Comparison of ENCODE assay signal across 8 mouse cellular contexts in the genomic region with DNA sequence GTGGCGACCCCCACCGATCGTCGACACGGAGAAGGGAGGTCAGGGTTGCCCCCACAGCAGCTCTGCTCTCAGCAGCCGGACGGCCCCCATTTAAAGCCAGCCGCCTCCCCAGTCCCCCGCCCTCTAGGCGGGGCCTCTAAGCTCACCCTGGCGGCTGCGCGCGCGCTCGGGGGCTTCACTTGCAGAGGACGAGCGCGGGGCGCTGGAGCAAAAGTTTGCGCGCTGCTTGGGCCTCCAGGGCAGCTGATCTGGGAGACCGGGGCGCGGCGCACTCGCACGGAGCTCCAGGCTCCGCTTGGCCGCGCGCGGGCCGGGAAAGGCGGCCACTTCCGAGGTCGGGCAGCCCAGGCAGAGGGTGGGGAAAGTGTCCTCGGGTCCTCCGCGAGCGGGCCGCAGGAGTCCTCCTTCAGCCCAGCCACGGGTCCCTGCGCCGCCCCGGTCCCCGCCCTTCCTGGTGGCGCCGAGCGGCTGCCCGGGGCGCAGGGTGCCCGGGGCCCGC. TPM values are rescaled to one million over a fixed set of nuclear protein-coding genes. Genes with fewer than 3 reads are reported as not detected.
A peak's percentile ranks its signal among the peaks of the same experiment; 100 is the strongest.
DNase-seq lines count a peak whose midpoint lies in the region; ATAC-seq and TF ChIP-seq lines count a peak whose summit lies in the region.

Gene Prima1 (minus strand): TSS at position 68 of the 499 bp plus-strand sequence.

- H3K27me3 ChIP-seq in hindbrain, postnatal 0 days (ENCODE audit: insufficient read depth, low read length), result no peaks in the 10 kb centered on the region; the same call in 1 of the 2 replicates

- peak; percentile 92 for DNase-seq in ZHBTc4 (ENCODE audit: low read depth, low spot score)
- peak; percentile 74 for DNase-seq in gastrocnemius, postnatal 10 days
- peak; percentile 81 for DNase-seq in hindbrain, postnatal 0 days (ENCODE audit: low spot score)
- DNase-seq in left cerebral cortex, adult 9 months (ENCODE audit: low spot score in 2 of 2), result peak; percentile 35 to 49
- peak; percentile 40 for DNase-seq in lung, postnatal 36 days
- peak; percentile 62 for DNase-seq in right cerebral cortex, postnatal 25 days

- peak; percentile 75 for ATAC-seq in hindbrain, postnatal 0 days
- no peak for ATAC-seq in monocyte, adult 5-6 weeks (replicated peaks; ENCODE audit: insufficient number of reproducible peaks, low FRiP score, low TSS enrichment, poor library complexity, severe bottlenecking)

- no peaks in the 10 kb centered on the region for H3K9me3 ChIP-seq in hindbrain, postnatal 0 days (ENCODE audit: low read length)

- H3K4me2 ChIP-seq in hindbrain, postnatal 0 days (ENCODE audit: low read depth, low read length), result peak within 1 kb of the TSS; percentile 95

- no peak for TF ChIP-seq CTCF in cortical plate, adult 2 months (IDR thresholded peaks at IDR 0.05; ENCODE audit: extremely low read depth, insufficient read depth, low read length)
- no peak for TF ChIP-seq CTCF in hindbrain, postnatal 0 days (IDR thresholded peaks at IDR 0.05; ENCODE audit: low read depth)

- 0 out of 2 replicates have a peak, but pooled peaks have one; percentile 3 for TF ChIP-seq POLR2A in cortical plate, adult 2 months (IDR thresholded peaks at IDR 0.05; ENCODE audit: extremely low read depth, insufficient read depth, low read length)

- peak within 1 kb of the TSS; percentile 37 for H3K4me3 ChIP-seq in cortical plate, adult 2 months (ENCODE audit: insufficient read depth, low read length)
- peak within 1 kb of the TSS; percentile 57 for H3K4me3 ChIP-seq in hindbrain, postnatal 0 days (ENCODE audit: low read length)

- 1% methylated on average over 50 of the region's 54 CpGs for WGBS in hindbrain, postnatal 0 days

- H3K36me3 ChIP-seq in hindbrain, postnatal 0 days (ENCODE audit: insufficient read depth, low read length), result no peaks in the 10 kb centered on the region

- H3K27ac ChIP-seq in cortical plate, adult 2 months (ENCODE audit: insufficient read depth, low read length), result peak within 1 kb of the TSS; percentile 83; the same call in 1 of the 2 replicates
- H3K27ac ChIP-seq in hindbrain, postnatal 0 days, result peak within 1 kb of the TSS; percentile 62; the same call in 1 of the 2 replicates

- no peaks in the 10 kb centered on the region for H3K4me1 ChIP-seq in cortical plate, adult 2 months (ENCODE audit: control insufficient read depth, insufficient read depth, low read length)
- H3K4me1 ChIP-seq in hindbrain, postnatal 0 days (ENCODE audit: insufficient read depth, low read length), result no peaks in the 10 kb centered on the region

- peak within 1 kb of the TSS; percentile 63 for H3K9ac ChIP-seq in hindbrain, postnatal 0 days (replicated peaks; ENCODE audit: low read length)

RNA-seq across cellular contexts. Expression of gene Prima1, which starts in this region (rescaled TPM):
- 4.9 and 8.2 TPM in 2 replicates for polyA plus RNA-seq in cortical plate, adult 2 months (2012; rRNA removed)
- 1 to 10 TPM; 1.3 to 2.1 TPM for total RNA-seq in gastrocnemius, postnatal 10 days (2021)
- total RNA-seq in hindbrain, postnatal 0 days (2014; rRNA removed), result 1.3 and 3.6 TPM in 2 replicates
- polyA plus RNA-seq in hindbrain, postnatal 0 days (2015; fragmentation: Nextera tagmentation; extraction: Ambion mirVana), result 0.87 and 0.93 TPM in 2 replicates
- not detected in 3 replicates for total RNA-seq in monocyte, adult 5-6 weeks (2017)

Comparison
In these comparisons a context has a peak if more than half of its experiments do, and no peak if none do; other contexts are left out.
1. DNase-seq: peak in every context shown above with its lines; median percentile 92 in ZHBTc4; 81 in hindbrain, postnatal 0 days; 74 in gastrocnemius, postnatal 10 days; 62 in right cerebral cortex, postnatal 25 days; 42 in left cerebral cortex, adult 9 months; 40 in lung, postnatal 36 days.